Mouse (Mus musculus) neural tube, embryonic 14.5 days (tissue): Measurements from ENCODE around the gene Hist1h4h. TPM values are rescaled to one million over a fixed set of nuclear protein-coding genes. Genes with fewer than 3 reads are reported as not detected.
A peak's percentile ranks its signal among the peaks of the same experiment; 100 is the strongest.

Experiments
- ATAC-seq: fragments of 200-750 bp; cut with Nextera tagmentation; 2 replicates; pipeline ENCODE4 v1.8.0; 2017; ENCODE audit warnings: low read depth, mild to moderate bottlenecking, moderate TSS enrichment, moderate library complexity
- H3K27ac ChIP-seq: fragments of 300-500 bp; sonication (generic); 2 replicates; pipeline ENCODE4 v1.5.1; 2014; ENCODE audit warnings: low read depth, mild to moderate bottlenecking, control low read depth, low read length, moderate library complexity, mixed read lengths
- H3K27me3 ChIP-seq: fragments of 300-500 bp; sonication (generic); 2 replicates; pipeline ENCODE4 v1.6.1; 2014; ENCODE audit warnings: low read length; ENCODE audit not compliant: control insufficient read depth, insufficient read depth
- H3K36me3 ChIP-seq: fragments of 300-500 bp; sonication (generic); 2 replicates; pipeline ENCODE4 v1.6.1; 2014; ENCODE audit warnings: low read length, mixed read lengths; ENCODE audit not compliant: control insufficient read depth, insufficient read depth
- H3K4me1 ChIP-seq: fragments of 300-500 bp; sonication (generic); 2 replicates; pipeline ENCODE4 v1.6.1; 2014; ENCODE audit warnings: low read length; ENCODE audit not compliant: control insufficient read depth, insufficient read depth
- H3K4me2 ChIP-seq: fragments of 300-500 bp; sonication (generic); 2 replicates; pipeline ENCODE4 v1.6.1; 2014; ENCODE audit warnings: mild to moderate bottlenecking, low read depth, low read length, control low read depth
- H3K4me3 ChIP-seq: fragments of 300-500 bp; sonication (generic); 2 replicates; pipeline ENCODE4 v1.5.1; 2014; ENCODE audit warnings: low read depth, low read length, control low read depth, mixed read lengths
- H3K9ac ChIP-seq: fragments of 300-500 bp; sonication (generic); replicated peaks from 2 replicates; pipeline ENCODE4 v1.6.1; 2014; ENCODE audit warnings: low read depth, mild to moderate bottlenecking, control low read depth, low read length, mixed read lengths
- H3K9me3 ChIP-seq: fragments of 300-500 bp; sonication (generic); 2 replicates; pipeline ENCODE4 v1.6.1; 2016; ENCODE audit warnings: low read length; ENCODE audit not compliant: control insufficient read depth
- WGBS: fragments of 180-500 bp; shearing (Covaris S2); extraction: QIAGEN DNeasy Blood & Tissue Kit; methylation state at CpG from one replicate; pipeline ENCODE4 v1.1.7; 2014; 5-methylcytosine and 5-hydroxymethylcytosine counted together
- polyA plus RNA-seq: library from polyadenylated mRNA; unstranded; fragments of >200 nt; fragmentation: Nextera tagmentation; extraction: Ambion mirVana; gene quantifications from 2 replicates; pipeline ENCODE4 v1.2.1, GENCODE M21; 2014

Gene Hist1h4h
- polyA plus RNA-seq = 1.7 and 2.1 TPM in 2 replicates

DNA sequence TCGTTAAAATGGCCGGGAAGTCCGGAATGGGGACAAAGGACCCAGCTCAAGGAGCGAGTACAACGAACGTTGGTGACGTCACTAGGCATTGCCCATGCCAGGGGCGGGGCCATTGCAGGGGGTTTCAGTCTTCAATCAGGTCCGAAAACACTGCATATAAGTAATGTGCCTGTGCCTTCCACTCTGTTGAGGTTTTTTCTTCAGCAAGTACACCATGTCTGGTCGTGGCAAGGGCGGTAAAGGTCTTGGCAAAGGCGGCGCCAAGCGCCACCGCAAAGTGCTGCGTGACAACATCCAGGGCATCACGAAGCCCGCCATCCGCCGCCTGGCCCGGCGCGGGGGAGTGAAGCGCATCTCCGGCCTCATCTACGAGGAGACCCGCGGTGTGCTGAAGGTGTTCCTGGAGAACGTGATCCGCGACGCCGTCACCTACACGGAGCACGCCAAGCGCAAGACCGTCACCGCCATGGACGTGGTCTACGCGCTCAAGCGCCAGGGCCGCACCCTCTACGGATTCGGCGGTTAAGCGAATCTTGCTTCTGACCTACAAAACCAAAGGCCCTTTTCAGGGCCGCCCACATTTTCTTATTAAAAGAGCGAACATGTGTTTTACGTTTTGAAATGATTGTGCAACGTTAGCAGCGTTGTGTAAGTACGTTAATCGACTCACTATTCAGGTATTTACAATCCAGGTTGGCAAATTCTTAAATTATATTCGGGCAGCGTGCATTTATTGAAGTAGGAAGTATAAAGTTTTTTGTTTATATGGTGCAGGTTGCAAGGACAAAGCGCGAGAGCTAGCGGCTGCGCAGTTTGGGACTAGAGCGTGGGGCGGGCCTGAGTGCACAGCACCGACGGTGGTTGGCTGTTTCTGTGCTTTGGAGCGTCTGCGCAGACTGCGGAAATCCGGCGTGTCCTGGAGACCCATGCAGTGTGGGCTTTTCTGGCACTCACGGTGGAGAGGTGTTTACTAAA lies at the start of gene Hist1h4h:
Gene Hist1h4h, plus strand, starts transcription at position 150 of the 975 bp plus-strand sequence.
- peak; percentile 89 for ATAC-seq
- H3K4me3 ChIP-seq = peak within 1 kb of the TSS; percentile 42
- no peaks in the 10 kb centered on the region for H3K9me3 ChIP-seq
- H3K27ac ChIP-seq = peak within 1 kb of the TSS; percentile 96
- H3K4me1 ChIP-seq = peaks cover 35% of the 10 kb centered on the region
- H3K36me3 ChIP-seq = no peaks in the 10 kb centered on the region
- peak within 1 kb of the TSS; percentile 70 for H3K4me2 ChIP-seq
- no peaks in the 10 kb centered on the region for H3K27me3 ChIP-seq
- H3K9ac ChIP-seq = peak within 1 kb of the TSS; percentile 78
- WGBS = under 1% methylated on average over 58 of the region's 70 CpGs

DNA sequence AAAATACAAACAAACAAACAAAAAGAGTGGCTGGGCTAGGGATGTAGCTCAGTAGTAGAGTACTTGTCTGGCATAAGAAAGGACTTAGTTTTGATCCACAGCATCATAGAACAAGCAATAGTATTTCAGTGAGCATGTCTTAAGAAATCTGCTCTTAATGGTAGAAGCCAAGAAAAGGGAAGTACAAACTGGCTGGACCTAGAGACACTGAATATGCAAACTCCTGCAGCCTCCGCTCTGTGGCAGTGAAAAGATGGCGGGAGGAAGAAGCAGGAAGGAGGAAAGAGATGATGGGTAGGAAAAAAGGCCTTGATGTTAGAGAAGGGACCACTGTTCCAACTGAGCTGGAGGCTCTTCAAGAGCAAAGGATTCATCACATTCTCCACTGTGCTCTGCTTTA lies 47.7 kb upstream of the Hist1h4h start:
- no peak for ATAC-seq

DNA sequence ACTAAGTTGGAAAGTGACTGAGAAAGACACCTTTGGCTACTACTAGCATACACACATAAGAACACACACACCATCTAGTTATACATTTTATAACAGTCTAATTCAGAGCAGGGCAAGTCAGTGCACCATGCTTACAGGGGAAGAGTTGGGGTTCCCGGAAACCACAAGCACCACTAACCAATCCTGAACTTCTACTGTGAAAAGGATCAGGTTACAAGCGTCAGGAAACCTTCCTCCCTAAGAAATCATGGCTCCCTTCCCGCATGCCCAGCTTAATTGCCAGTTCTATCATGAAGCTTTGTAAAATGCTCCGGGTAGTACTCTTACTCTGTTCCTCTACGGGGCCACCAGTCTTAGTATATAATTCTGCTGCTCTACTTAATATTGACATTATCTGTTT lies 45.6 kb upstream of the Hist1h4h start:
- no peak overlapping the region for H3K9ac ChIP-seq
- no peaks in the 10 kb centered on the region for H3K9me3 ChIP-seq
- no peaks in the 10 kb centered on the region for H3K36me3 ChIP-seq
- no peak overlapping the region for H3K4me2 ChIP-seq
- H3K4me1 ChIP-seq = no peaks in the 10 kb centered on the region
- no peak for ATAC-seq
- 46% methylated on average over 5 of the region's 5 CpGs for WGBS
- H3K4me3 ChIP-seq = no peak overlapping the region
- no peak overlapping the region for H3K27ac ChIP-seq
- no peaks in the 10 kb centered on the region for H3K27me3 ChIP-seq

More for the DNA sequence above, 47.7 kb upstream of the Hist1h4h start:
- Histone ChIP-seq H3K4me3 (no peak overlapping the region), H3K9me3 (no peaks in the 10 kb centered on the region), H3K9ac (no peak overlapping the region), H3K27me3 (no peaks in the 10 kb centered on the region), H3K27ac (no peak overlapping the region), H3K4me1 (no peaks in the 10 kb centered on the region), H3K36me3 (no peaks in the 10 kb centered on the region), H3K4me2 (no peak overlapping the region)
- WGBS = 89% methylated on average over 2 of the region's 2 CpGs

DNA sequence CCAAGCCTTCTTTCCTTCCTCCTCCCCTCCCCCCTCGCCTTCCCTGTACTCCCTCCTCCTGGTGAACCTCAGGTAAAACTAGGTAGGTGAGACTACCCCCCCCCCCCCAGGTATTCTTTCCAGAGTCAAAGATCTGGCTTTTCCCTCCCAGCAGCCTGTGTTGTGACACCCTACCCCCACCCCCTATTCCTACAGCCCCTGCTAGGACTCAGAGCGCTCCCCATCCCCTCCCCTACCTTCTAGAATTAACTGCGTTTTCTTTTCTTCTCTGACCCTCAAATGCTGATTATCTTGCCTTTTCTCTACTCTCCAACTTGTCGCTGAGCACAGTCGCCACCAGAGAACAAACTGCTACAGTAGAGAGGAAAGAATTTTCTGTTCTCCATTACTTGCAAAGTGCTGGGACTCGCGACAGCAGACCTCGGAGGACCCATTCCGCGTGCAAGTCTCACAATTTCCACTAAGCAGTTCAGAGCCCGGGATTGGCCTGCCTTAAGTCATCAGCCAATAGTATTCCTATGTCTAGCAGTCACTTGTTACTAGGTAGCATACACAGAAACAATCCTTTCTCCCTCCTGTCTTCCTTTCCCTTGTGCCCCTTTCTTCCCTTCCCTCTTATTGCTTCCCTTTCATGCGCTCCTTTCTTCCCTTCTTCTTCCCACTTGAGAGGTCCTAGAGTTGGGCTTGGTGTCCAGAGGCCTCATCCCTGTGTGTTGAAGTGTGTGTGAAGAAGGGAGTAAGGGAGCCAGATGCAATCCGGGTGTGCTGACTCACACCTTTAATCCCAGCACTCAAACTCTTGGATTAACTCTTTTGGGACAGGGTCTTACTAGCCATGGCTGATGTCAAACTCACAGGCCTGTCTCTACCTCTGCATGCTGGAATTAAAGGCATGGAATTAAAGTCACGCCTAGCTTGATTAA lies 42.2 kb upstream of the Hist1h4h start, which contains the start of gene Btn2a2:
Gene Btn2a2, minus strand, starts transcription at position 458 of the 923 bp plus-strand sequence.
- Histone ChIP-seq H3K4me2 (peak within 1 kb of the TSS; percentile 61), H3K27me3 (no peaks in the 10 kb centered on the region), H3K36me3 (no peaks in the 10 kb centered on the region), H3K27ac (no peak within 1 kb of the TSS), H3K4me1 (no peaks in the 10 kb centered on the region), H3K9me3 (no peaks in the 10 kb centered on the region), H3K9ac (0 out of 2 replicates have a peak within 1 kb of the TSS, but pooled peaks have one; percentile 16), H3K4me3 (peak within 1 kb of the TSS; percentile 30)
- 6% methylated on average over 13 of the region's 14 CpGs for WGBS
- ATAC-seq = peak; percentile 99

DNA sequence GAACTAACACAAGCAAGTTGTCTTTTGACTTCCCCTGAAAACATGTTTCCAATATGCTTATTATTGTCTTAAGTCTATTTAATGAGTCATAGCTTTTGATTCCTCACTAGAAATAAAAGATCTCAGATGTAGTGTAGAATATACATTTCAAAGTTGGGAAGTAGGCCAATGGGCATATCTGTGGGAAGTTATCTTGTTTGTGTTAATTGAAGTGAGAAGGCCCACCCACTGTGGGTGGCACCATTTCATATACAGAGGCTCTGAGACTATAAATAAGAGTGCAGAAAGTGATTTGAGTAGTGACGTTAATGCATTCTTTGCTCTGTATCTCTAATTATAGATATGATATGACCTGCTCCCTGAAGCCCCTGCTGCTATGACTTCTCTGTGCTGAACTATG lies 40.0 kb upstream of the Hist1h4h start:
- no peak overlapping the region for H3K4me3 ChIP-seq
- H3K4me2 ChIP-seq = no peak overlapping the region
- H3K9me3 ChIP-seq = no peaks in the 10 kb centered on the region
- no peaks in the 10 kb centered on the region for H3K36me3 ChIP-seq
- H3K4me1 ChIP-seq = no peaks in the 10 kb centered on the region
- H3K27ac ChIP-seq = no peak overlapping the region
- H3K9ac ChIP-seq = no peak overlapping the region
- ATAC-seq = no peak
- WGBS = 59% methylated on average over 1 of the region's 1 CpGs
- no peaks in the 10 kb centered on the region for H3K27me3 ChIP-seq

DNA sequence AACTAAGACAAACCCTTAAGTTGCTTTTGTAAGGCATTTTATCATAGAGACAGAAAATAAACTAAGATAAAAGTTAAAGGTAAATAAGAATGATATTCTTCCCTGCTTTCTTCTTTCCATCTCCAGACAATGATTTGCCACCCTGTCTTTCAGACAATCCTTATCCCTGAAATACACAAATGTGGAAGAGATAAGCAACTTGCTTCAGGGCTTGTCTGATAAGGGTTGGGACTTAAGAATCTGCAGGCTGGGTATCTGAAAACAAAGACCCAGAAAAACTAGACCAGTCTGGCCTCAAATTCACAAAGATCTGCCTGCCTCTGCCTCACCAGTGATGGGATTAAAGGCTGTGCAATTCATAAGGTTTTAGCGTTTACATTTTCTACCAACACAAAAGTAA lies 39.6 kb upstream of the Hist1h4h start:
- 13% methylated on average over 1 of the region's 1 CpGs for WGBS
- no peak overlapping the region for H3K27ac ChIP-seq
- no peaks in the 10 kb centered on the region for H3K36me3 ChIP-seq

DNA sequence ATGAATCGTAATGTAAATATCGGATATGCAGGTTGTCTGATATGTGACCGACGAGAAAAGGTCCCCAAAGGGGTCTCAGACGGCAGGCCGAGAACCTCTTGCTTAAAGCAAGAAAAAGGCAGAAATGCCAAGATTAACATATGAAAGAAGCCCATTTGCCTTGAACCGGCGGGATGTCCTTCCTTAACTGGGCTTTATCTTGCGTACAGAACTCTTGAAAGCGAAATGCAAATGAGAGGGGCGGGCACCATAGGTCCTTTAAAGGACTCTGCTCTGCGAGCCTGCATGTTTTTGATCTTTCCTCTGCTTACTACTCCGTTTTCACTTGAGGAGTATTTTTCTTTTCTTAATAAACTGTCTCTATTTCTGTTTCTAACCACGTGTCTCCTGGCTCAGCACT lies 38.9 kb upstream of the Hist1h4h start:
- Histone ChIP-seq H3K36me3 (no peaks in the 10 kb centered on the region), H3K27ac (no peak overlapping the region), H3K9ac (no peak overlapping the region; the same call in 1 of the 2 replicates), H3K27me3 (no peaks in the 10 kb centered on the region), H3K4me1 (no peaks in the 10 kb centered on the region), H3K4me2 (peak overlapping the region; percentile 33), H3K9me3 (no peaks in the 10 kb centered on the region), H3K4me3 (no peak overlapping the region)
- WGBS = 3% methylated on average over 14 of the region's 14 CpGs
- no peak for ATAC-seq

More for the DNA sequence above, 39.6 kb upstream of the Hist1h4h start:
- no peaks in the 10 kb centered on the region for H3K9me3 ChIP-seq
- no peak overlapping the region for H3K9ac ChIP-seq
- H3K27me3 ChIP-seq = no peaks in the 10 kb centered on the region
- H3K4me2 ChIP-seq = no peak overlapping the region
- no peak overlapping the region for H3K4me3 ChIP-seq
- no peaks in the 10 kb centered on the region for H3K4me1 ChIP-seq
- no peak for ATAC-seq

DNA sequence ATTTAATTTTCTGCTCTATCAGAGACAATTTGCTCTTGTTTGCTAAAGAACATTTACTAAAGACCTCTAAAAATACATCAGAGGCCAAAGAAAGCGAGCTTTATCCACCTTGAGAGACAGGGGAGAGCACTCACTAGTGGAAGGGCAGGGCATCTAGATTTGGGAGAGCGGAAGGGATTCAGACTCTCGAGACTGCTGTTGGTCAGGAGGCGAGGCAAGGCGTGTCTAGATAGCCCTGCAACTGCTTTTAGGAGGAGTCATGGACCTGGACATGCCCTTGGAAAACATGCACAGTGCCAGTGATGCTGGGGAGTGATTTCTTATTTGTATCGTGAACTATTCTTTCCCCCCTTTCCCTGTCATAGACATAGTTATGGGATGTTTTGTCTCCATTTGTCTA lies 35.3 kb upstream of the Hist1h4h start:
- Histone ChIP-seq H3K27me3 (no peaks in the 10 kb centered on the region; the same call in 1 of the 2 replicates), H3K4me2 (no peak overlapping the region), H3K4me1 (no peaks in the 10 kb centered on the region), H3K27ac (no peak overlapping the region), H3K9me3 (no peaks in the 10 kb centered on the region), H3K4me3 (no peak overlapping the region), H3K36me3 (no peaks in the 10 kb centered on the region), H3K9ac (no peak overlapping the region)
- ATAC-seq = no peak
- 85% methylated on average over 6 of the region's 6 CpGs for WGBS
